Mouse (Mus musculus) embryonic facial prominence, embryonic 11.5 days (tissue): ENCODE measurements around the gene Bet1l. TPM values are rescaled to one million over a fixed set of nuclear protein-coding genes. Genes with fewer than 3 reads are reported as not detected.
A peak's percentile ranks its signal among the peaks of the same experiment; 100 is the strongest.

Experiments used
- ATAC-seq: fragments of 200-750 bp; cut with Nextera tagmentation; replicated peaks from 2 replicates; pipeline ENCODE4 v1.8.0; 2017; ENCODE audit warnings: low read depth; ENCODE audit not compliant: insufficient number of reproducible peaks, low FRiP score, low TSS enrichment
- DNase-seq: peaks from one replicate; pipeline ENCODE4 v3.0.0-alpha.2; 2015; ENCODE audit warnings: low spot score
- H3K27ac ChIP-seq: fragments of 300-500 bp; sonication (generic); replicated peaks from 2 replicates; pipeline ENCODE4 v1.5.1; 2014; ENCODE audit warnings: mild to moderate bottlenecking, low read depth, low read length, control low read depth
- H3K27me3 ChIP-seq: fragments of 300-500 bp; sonication (generic); 2 replicates; pipeline ENCODE4 v1.6.1; 2014; ENCODE audit warnings: mild to moderate bottlenecking, low read length, moderate library complexity, mixed read lengths; ENCODE audit not compliant: control insufficient read depth, insufficient read depth
- H3K36me3 ChIP-seq: fragments of 300-500 bp; sonication (generic); replicated peaks from 2 replicates; pipeline ENCODE4 v1.6.1; 2014; ENCODE audit warnings: low read depth, mild to moderate bottlenecking, low read length, moderate library complexity, mixed read lengths; ENCODE audit not compliant: control insufficient read depth, insufficient read depth
- H3K4me1 ChIP-seq: fragments of 300-500 bp; sonication (generic); 2 replicates; pipeline ENCODE4 v1.6.1; 2014; ENCODE audit warnings: low read length, mixed read lengths; ENCODE audit not compliant: control insufficient read depth, insufficient read depth
- H3K4me2 ChIP-seq: fragments of 300-500 bp; sonication (generic); 2 replicates; pipeline ENCODE4 v1.6.1; 2014; ENCODE audit warnings: low read depth, mild to moderate bottlenecking, control low read depth, low read length, moderate library complexity
- H3K4me3 ChIP-seq: fragments of 300-500 bp; sonication (generic); 2 replicates; pipeline ENCODE4 v1.5.1; 2014; ENCODE audit warnings: low read depth, low read length, control low read depth
- H3K9ac ChIP-seq: fragments of 300-500 bp; sonication (generic); replicated peaks from 2 replicates; pipeline ENCODE4 v1.6.1; 2014; ENCODE audit warnings: mild to moderate bottlenecking, control low read depth, low read length
- H3K9me3 ChIP-seq: fragments of 300-500 bp; sonication (generic); replicated peaks from 2 replicates; pipeline ENCODE4 v1.6.1; 2016; ENCODE audit warnings: mild to moderate bottlenecking, low read length, inconsistent platforms, mixed read lengths; ENCODE audit not compliant: control insufficient read depth
- WGBS: fragments of 180-500 bp; shearing (Covaris S2); extraction: QIAGEN DNeasy Blood & Tissue Kit; methylation state at CpG from one replicate; pipeline ENCODE4 v1.1.7; 2014; 5-methylcytosine and 5-hydroxymethylcytosine counted together
- polyA plus RNA-seq: library from polyadenylated mRNA; unstranded; fragments of >200 nt; fragmentation: Nextera tagmentation; extraction: Ambion mirVana; gene quantifications from 2 replicates; pipeline ENCODE4 v1.2.1, GENCODE M21; 2014

Gene Bet1l
- polyA plus RNA-seq, 1 experiment from 2014 or later: 31.8 TPM

- no peaks in the 10 kb centered on the region for H3K27me3 ChIP-seq
- H3K27ac ChIP-seq: no peak overlapping the region
- no peaks in the 10 kb centered on the region for H3K36me3 ChIP-seq
- no peak overlapping the region for H3K9ac ChIP-seq
- no peak overlapping the region for H3K4me3 ChIP-seq
- H3K4me1 ChIP-seq: no peaks in the 10 kb centered on the region
- ATAC-seq (no peak), DNase-seq (no peak)
- H3K4me2 ChIP-seq: no peak overlapping the region
- WGBS: 87% methylated on average over 10 of the region's 10 CpGs
- H3K9me3 ChIP-seq: no peaks in the 10 kb centered on the region
Observed at GRCm38 (mm10) chr7:140846676-140847075, 10.7 kb downstream of the Bet1l start.

GRCm38 (mm10) chr7:140845683-140846082 is 11.7 kb downstream of the Bet1l start:
- ATAC-seq: no peak

GRCm38 (mm10) chr7:140844905-140845665 is 12.3 kb downstream of the Bet1l start, which contains the start of gene Scgb1c1:
Scgb1c1 (plus strand) TSS chr7:140845547.
- WGBS: 33% methylated on average over 14 of the region's 14 CpGs
- Histone ChIP-seq H3K4me2 (no peak within 1 kb of the TSS), H3K27ac (no peak within 1 kb of the TSS), H3K4me1 (no peaks in the 10 kb centered on the region), H3K9ac (no peak within 1 kb of the TSS), H3K4me3 (no peak within 1 kb of the TSS), H3K36me3 (no peaks in the 10 kb centered on the region), H3K27me3 (0 out of 2 replicates have a peak, but pooled peaks cover 2% of the 10 kb centered on the region), H3K9me3 (no peaks in the 10 kb centered on the region)
- DNase-seq: peak; percentile 91
- ATAC-seq: peak; percentile 86

More at GRCm38 (mm10) chr7:140845683-140846082, 11.7 kb downstream of the Bet1l start:
- peak; percentile 3 for DNase-seq
- Histone ChIP-seq H3K27ac (no peak overlapping the region), H3K4me1 (no peaks in the 10 kb centered on the region), H3K27me3 (0 out of 2 replicates have a peak, but pooled peaks cover 2% of the 10 kb centered on the region), H3K4me3 (no peak overlapping the region), H3K36me3 (no peaks in the 10 kb centered on the region), H3K4me2 (no peak overlapping the region), H3K9me3 (no peaks in the 10 kb centered on the region), H3K9ac (no peak overlapping the region)
- WGBS: 37% methylated on average over 4 of the region's 4 CpGs

- WGBS: 74% methylated on average over 7 of the region's 7 CpGs
Observed at GRCm38 (mm10) chr7:140843806-140844205, 13.6 kb downstream of the Bet1l start.

GRCm38 (mm10) chr7:140840750-140841735 is 16.3 kb downstream of the Bet1l start:
- Histone ChIP-seq H3K9ac (no peak overlapping the region), H3K9me3 (no peaks in the 10 kb centered on the region), H3K4me3 (no peak overlapping the region), H3K36me3 (no peaks in the 10 kb centered on the region), H3K4me1 (no peaks in the 10 kb centered on the region), H3K4me2 (no peak overlapping the region), H3K27ac (no peak overlapping the region), H3K27me3 (0 out of 2 replicates have a peak, but pooled peaks cover 2% of the 10 kb centered on the region)
- ATAC-seq (no peak), DNase-seq (no peak)
- 40% methylated on average over 18 of the region's 19 CpGs for WGBS

More at GRCm38 (mm10) chr7:140843806-140844205, 13.6 kb downstream of the Bet1l start:
- H3K9me3 ChIP-seq: no peaks in the 10 kb centered on the region
- ATAC-seq (no peak), DNase-seq (no peak)
- no peaks in the 10 kb centered on the region for H3K36me3 ChIP-seq
- H3K27me3 ChIP-seq: 0 out of 2 replicates have a peak, but pooled peaks cover 2% of the 10 kb centered on the region
- H3K9ac ChIP-seq: no peak overlapping the region
- no peak overlapping the region for H3K4me3 ChIP-seq
- H3K27ac ChIP-seq: no peak overlapping the region
- no peaks in the 10 kb centered on the region for H3K4me1 ChIP-seq
- no peak overlapping the region for H3K4me2 ChIP-seq

GRCm38 (mm10) chr7:140839556-140839955 is 17.8 kb downstream of the Bet1l start:
- ATAC-seq (no peak), DNase-seq (no peak)
- Histone ChIP-seq H3K9ac (no peak overlapping the region), H3K36me3 (no peaks in the 10 kb centered on the region), H3K27ac (no peak overlapping the region), H3K9me3 (no peaks in the 10 kb centered on the region), H3K4me3 (no peak overlapping the region), H3K4me1 (no peaks in the 10 kb centered on the region), H3K4me2 (no peak overlapping the region), H3K27me3 (0 out of 2 replicates have a peak, but pooled peaks cover 2% of the 10 kb centered on the region)
- 59% methylated on average over 5 of the region's 5 CpGs for WGBS

- ATAC-seq (no peak), DNase-seq (no peak)
- H3K9me3 ChIP-seq: no peaks in the 10 kb centered on the region
- no peak overlapping the region for H3K4me3 ChIP-seq
- H3K4me1 ChIP-seq: no peaks in the 10 kb centered on the region
- no peak overlapping the region for H3K9ac ChIP-seq
- 0 out of 2 replicates have a peak, but pooled peaks cover 2% of the 10 kb centered on the region for H3K27me3 ChIP-seq
- 87% methylated on average over 9 of the region's 9 CpGs for WGBS
- H3K4me2 ChIP-seq: no peak overlapping the region
- H3K27ac ChIP-seq: no peak overlapping the region
- no peaks in the 10 kb centered on the region for H3K36me3 ChIP-seq
Observed at GRCm38 (mm10) chr7:140836243-140837115, 20.9 kb downstream of the Bet1l start.
